Mouse (Mus musculus): ENCODE data around the gene Arhgap18. TPM values are rescaled to one million over a fixed set of nuclear protein-coding genes. Genes with fewer than 3 reads are reported as not detected.

The Arhgap18 gene
- polyA plus RNA-seq, 1 experiment from 2014 or later: 8.5 TPM

DNA sequence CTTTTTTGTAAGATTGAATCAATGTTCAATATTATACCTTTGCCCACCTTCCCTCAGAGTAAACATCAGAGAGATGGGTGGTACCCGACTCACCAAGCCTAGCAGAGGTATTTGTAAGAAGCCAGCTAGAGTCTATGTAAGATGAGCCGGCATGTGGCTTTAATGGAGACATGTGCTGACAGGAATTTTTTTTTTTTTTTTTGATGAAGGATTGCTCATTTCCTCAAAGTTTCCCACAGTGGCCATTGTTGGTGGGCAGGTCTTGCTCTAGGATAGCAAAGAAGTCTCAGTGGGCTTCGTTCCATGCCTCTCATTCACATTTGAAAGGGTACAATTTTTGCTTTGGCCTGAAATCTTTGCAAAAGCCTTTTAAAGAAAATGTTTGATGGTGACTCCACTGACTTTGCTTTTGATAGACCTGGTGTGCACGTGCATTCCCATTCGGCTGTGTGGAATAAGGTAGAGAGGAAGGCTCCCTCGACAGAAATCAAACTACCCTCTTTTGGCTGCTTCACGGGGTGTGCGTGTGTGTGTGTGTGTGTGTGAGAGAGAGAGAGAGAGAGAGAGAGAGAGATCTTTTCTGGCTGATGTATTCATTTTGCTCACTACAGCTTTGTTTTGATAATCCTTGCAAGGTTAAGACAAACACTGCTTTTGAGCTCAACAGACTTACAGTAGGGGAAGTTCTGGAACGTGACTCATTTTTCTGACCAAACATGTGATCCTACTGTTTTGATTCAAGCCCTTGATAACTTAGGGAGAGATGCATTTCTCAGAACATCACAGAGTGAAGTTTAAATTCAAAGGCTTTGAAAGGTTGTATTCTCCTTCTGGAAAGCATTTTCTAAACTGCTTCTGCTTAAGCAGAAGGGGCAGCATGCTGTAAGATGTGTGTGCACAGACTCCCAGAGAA is 9.0 kb downstream of the Arhgap18 start:
- Histone ChIP-seq H3K9me3 (ENCODE audit: low read length) (no peaks in the 10 kb centered on the region), H3K27ac (ENCODE audit: low read depth) (no peak overlapping the region), H3K9ac (replicated peaks) (no peak overlapping the region), H3K4me2 (ENCODE audit: low read depth, low read length) (no peak overlapping the region), H3K4me1 (ENCODE audit: insufficient read depth) (no peaks in the 10 kb centered on the region), H3K36me3 (replicated peaks; ENCODE audit: insufficient read depth, low read length) (no peaks in the 10 kb centered on the region), H3K4me3 (ENCODE audit: low read depth, low read length) (no peak overlapping the region), H3K27me3 (ENCODE audit: insufficient read depth, low read length) (no peaks in the 10 kb centered on the region)
- TF ChIP-seq EP300 (IDR thresholded peaks at IDR 0.05; ENCODE audit: low read depth): no peak
- TF ChIP-seq CTCF (IDR thresholded peaks at IDR 0.05; ENCODE audit: low read depth): no peak
- 66% methylated on average over 9 of the region's 9 CpGs for WGBS (ENCODE audit: insufficient replicate concordance)
- DNase-seq: no peak
- ATAC-seq: no peak

DNA sequence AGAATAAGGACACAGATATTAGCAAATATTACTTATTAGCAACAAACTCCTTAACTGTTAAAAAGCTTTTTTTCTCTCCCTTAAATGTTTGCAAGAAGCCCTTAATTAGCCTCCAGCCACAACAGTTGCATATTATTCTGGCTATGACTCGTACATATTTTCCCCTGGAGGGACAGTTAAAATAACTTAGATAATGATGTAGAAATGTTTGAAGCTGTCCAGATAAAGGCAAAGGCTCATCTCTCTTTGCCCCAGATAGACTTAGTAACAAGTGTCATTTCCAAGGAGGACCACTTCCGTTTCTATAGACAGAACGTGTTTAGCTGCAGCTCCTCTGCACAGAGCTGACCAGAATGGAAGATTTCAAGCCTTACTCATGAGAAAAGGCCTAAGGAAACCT is 14.0 kb downstream of the Arhgap18 start:
- Histone ChIP-seq H3K4me1 (ENCODE audit: insufficient read depth) (peaks cover 7% of the 10 kb centered on the region; the same call in 1 of the 2 replicates), H3K27me3 (ENCODE audit: insufficient read depth, low read length) (no peaks in the 10 kb centered on the region), H3K27ac (ENCODE audit: low read depth) (no peak overlapping the region), H3K9ac (replicated peaks) (no peak overlapping the region), H3K4me3 (ENCODE audit: low read depth, low read length) (no peak overlapping the region), H3K4me2 (ENCODE audit: low read depth, low read length) (no peak overlapping the region), H3K36me3 (replicated peaks; ENCODE audit: insufficient read depth, low read length) (no peaks in the 10 kb centered on the region), H3K9me3 (ENCODE audit: low read length) (no peaks in the 10 kb centered on the region)
- 63% methylated on average over 3 of the region's 3 CpGs for WGBS (ENCODE audit: insufficient replicate concordance)
- TF ChIP-seq CTCF (IDR thresholded peaks at IDR 0.05; ENCODE audit: low read depth): no peak
- no peak for TF ChIP-seq EP300 (IDR thresholded peaks at IDR 0.05; ENCODE audit: low read depth)
- ATAC-seq (no peak), DNase-seq (no peak)

DNA sequence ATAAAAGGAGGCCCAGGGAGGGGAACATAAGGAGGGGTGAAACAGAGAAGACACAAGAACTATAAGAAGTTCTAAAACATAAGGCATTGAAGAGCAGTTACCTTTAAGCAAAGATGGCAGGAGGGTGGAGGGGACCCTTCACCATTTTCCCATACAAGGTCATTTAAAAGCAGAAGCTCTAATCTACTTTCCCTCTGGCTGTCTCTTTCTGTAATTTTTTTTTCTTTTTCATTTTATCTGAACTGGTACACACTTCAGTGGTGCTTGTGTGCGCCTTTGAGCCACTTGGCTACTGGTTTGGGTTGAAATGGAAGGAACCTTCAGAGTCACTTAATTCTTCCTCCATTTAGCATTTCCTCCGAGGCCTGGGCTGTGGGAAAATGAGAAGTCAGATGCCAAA is 15.7 kb downstream of the Arhgap18 start:
- Histone ChIP-seq H3K4me2 (ENCODE audit: low read depth, low read length) (no peak overlapping the region), H3K4me1 (ENCODE audit: insufficient read depth) (peaks cover 11% of the 10 kb centered on the region), H3K4me3 (ENCODE audit: low read depth, low read length) (no peak overlapping the region), H3K36me3 (replicated peaks; ENCODE audit: insufficient read depth, low read length) (no peaks in the 10 kb centered on the region), H3K9me3 (ENCODE audit: low read length) (no peaks in the 10 kb centered on the region), H3K27ac (ENCODE audit: low read depth) (no peak overlapping the region), H3K9ac (replicated peaks) (no peak overlapping the region), H3K27me3 (ENCODE audit: insufficient read depth, low read length) (no peaks in the 10 kb centered on the region)
- no peak for ATAC-seq
- WGBS (ENCODE audit: insufficient replicate concordance): 70% methylated on average over 2 of the region's 2 CpGs
- no peak for TF ChIP-seq CTCF (IDR thresholded peaks at IDR 0.05; ENCODE audit: low read depth)
- no peak for TF ChIP-seq EP300 (IDR thresholded peaks at IDR 0.05; ENCODE audit: low read depth)
- DNase-seq: no peak

DNA sequence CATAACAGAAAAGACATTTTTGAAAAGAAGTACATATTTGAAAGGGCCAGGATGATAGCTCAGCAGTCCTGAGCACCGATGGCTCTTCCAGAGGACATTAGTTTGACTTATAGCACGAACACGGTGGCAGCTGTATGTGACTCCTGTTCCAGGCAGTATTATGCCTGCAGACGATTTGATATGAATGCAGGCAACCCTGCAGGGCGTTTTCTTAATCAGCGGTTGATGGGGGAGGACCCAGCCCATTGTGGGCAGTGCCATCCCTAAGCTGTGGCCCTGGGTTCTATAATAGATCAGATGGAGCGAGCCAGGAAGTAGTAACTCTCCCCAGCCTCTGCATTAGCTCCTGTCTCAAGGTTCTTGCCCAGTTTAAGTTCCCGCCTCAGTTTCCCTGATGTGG is 16.8 kb downstream of the Arhgap18 start:
- DNase-seq: no peak
- peaks cover 17% of the 10 kb centered on the region for H3K4me1 ChIP-seq (ENCODE audit: insufficient read depth)
- H3K27ac ChIP-seq (ENCODE audit: low read depth): no peak overlapping the region
- no peak for ATAC-seq
- TF ChIP-seq EP300 (IDR thresholded peaks at IDR 0.05; ENCODE audit: low read depth) (no peak), CTCF (IDR thresholded peaks at IDR 0.05; ENCODE audit: low read depth) (no peak)
- 70% methylated on average over 8 of the region's 8 CpGs for WGBS (ENCODE audit: insufficient replicate concordance)
- H3K27me3 ChIP-seq (ENCODE audit: insufficient read depth, low read length): no peaks in the 10 kb centered on the region
- H3K9me3 ChIP-seq (ENCODE audit: low read length): no peaks in the 10 kb centered on the region
- no peak overlapping the region for H3K4me2 ChIP-seq (ENCODE audit: low read depth, low read length)
- no peaks in the 10 kb centered on the region for H3K36me3 ChIP-seq (replicated peaks; ENCODE audit: insufficient read depth, low read length)
- H3K9ac ChIP-seq (replicated peaks): no peak overlapping the region
- H3K4me3 ChIP-seq (ENCODE audit: low read depth, low read length): no peak overlapping the region

DNA sequence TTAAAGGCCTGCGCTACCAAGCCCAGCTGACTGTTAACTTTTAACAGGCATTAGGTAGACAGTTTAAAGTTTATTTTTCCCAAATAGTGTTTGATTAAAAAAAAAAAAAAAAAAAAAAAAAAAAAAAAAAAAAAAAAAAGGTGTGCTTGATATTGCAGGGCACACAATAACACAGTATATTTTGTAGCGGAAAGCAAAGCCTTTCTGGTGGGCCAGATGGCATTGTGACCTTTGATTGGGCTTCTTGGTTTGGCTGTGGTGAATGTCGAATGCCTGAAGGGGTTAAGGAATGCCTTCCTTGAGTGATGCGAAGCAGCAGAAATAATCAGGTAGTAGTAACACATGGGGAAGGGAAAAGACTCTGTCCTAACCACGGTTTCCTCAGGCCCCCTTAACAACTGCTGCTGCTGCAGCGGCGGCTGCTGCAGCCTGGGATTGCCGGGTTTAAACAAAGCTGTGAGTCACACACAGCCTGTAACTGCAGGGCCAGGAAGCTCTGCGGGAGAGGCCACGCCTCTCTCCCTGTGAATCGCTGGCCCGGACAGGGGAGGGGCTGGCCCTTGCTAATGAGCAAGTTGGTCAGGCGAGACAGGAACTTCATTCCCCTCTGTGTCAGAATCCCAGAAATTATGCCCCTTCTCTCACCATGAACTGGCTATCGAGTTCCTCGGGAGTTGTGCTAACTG is 18.9 kb downstream of the Arhgap18 start:
- Histone ChIP-seq H3K4me2 (ENCODE audit: low read depth, low read length) (peak overlapping the region; percentile 79), H3K4me1 (ENCODE audit: insufficient read depth) (peaks cover 17% of the 10 kb centered on the region), H3K27ac (ENCODE audit: low read depth) (peak overlapping the region; percentile 88), H3K9me3 (ENCODE audit: low read length) (no peaks in the 10 kb centered on the region), H3K27me3 (ENCODE audit: insufficient read depth, low read length) (no peaks in the 10 kb centered on the region), H3K9ac (replicated peaks) (peak overlapping the region; percentile 64), H3K36me3 (replicated peaks; ENCODE audit: insufficient read depth, low read length) (no peaks in the 10 kb centered on the region), H3K4me3 (ENCODE audit: low read depth, low read length) (peak overlapping the region; percentile 60)
- ATAC-seq: peak; percentile 96
- WGBS (ENCODE audit: insufficient replicate concordance): 7% methylated on average over 15 of the region's 15 CpGs
- peak; percentile 86 for DNase-seq
- no peak for TF ChIP-seq CTCF (IDR thresholded peaks at IDR 0.05; ENCODE audit: low read depth)
- no peak for TF ChIP-seq EP300 (IDR thresholded peaks at IDR 0.05; ENCODE audit: low read depth)
